Comparison of ENCODE assay signal across 8 mouse cellular contexts in genomic region chr4:149988931-149989556, GRCm38 (mm10). TPM values are rescaled to one million over a fixed set of nuclear protein-coding genes. Genes with fewer than 3 reads are reported as not detected.
DNase-seq lines count a peak whose midpoint lies in the region; ATAC-seq and TF ChIP-seq lines count a peak whose summit lies in the region.

No protein-coding gene starts in this region.

- H3K4me2 ChIP-seq in heart, embryonic 11.5 days: peak overlapping the region; percentile 70
- H3K4me2 ChIP-seq in kidney, embryonic 16.5 days (replicated peaks; ENCODE audit: low read depth, low read length): peak overlapping the region; percentile 60
- H3K4me2 ChIP-seq in liver, embryonic 13.5 days: peak overlapping the region; percentile 63
- peak overlapping the region; percentile 57 for H3K4me2 ChIP-seq in stomach, embryonic 15.5 days

- peak; percentile 94 for DNase-seq in brain, embryonic 14.5 days (ENCODE audit: low read depth)
- peak; percentile 79 for DNase-seq in liver, embryonic 13.5 days
- peak; percentile 73 to 83 for DNase-seq in natural killer cell, adult 2 months (ENCODE audit: low spot score in 2 of 2)

- H3ac ChIP-seq in C2C12 (ENCODE audit: control insufficient read depth, insufficient read length, low read depth): peak overlapping the region; percentile 8

- no peaks in the 10 kb centered on the region for H3K79me2 ChIP-seq in C2C12 (ENCODE audit: control insufficient read depth, insufficient read depth)

- ATAC-seq in heart, embryonic 11.5 days (replicated peaks; ENCODE audit: insufficient number of reproducible peaks, low FRiP score, low TSS enrichment): peak; percentile 83
- ATAC-seq in kidney, embryonic 16.5 days (ENCODE audit: low FRiP score, low TSS enrichment): peak; percentile 89
- ATAC-seq in liver, embryonic 13.5 days (ENCODE audit: low read depth): peak; percentile 91
- peak; percentile 86 for ATAC-seq in stomach, embryonic 15.5 days (ENCODE audit: insufficient read depth, low FRiP score, low read depth)

- H3K27ac ChIP-seq in heart, embryonic 11.5 days (ENCODE audit: low read depth, low read length): 0 out of 2 replicates have a peak overlapping the region, but pooled peaks have one; percentile 10
- peak overlapping the region; percentile 92 for H3K27ac ChIP-seq in kidney, embryonic 16.5 days (ENCODE audit: low read length)
- H3K27ac ChIP-seq in liver, embryonic 13.5 days: peak overlapping the region; percentile 70; the same call in 1 of the 2 replicates
- H3K27ac ChIP-seq in stomach, embryonic 15.5 days: peak overlapping the region; percentile 79

- H3K9me3 ChIP-seq in erythroblast, embryonic 14.5 days (ENCODE audit: control insufficient read depth, low read length): no peaks in the 10 kb centered on the region
- no peaks in the 10 kb centered on the region for H3K9me3 ChIP-seq in heart, embryonic 11.5 days (replicated peaks; ENCODE audit: control insufficient read depth, low read length)
- no peaks in the 10 kb centered on the region for H3K9me3 ChIP-seq in kidney, embryonic 16.5 days (ENCODE audit: low read length)
- no peaks in the 10 kb centered on the region for H3K9me3 ChIP-seq in liver, embryonic 13.5 days (replicated peaks)
- no peaks in the 10 kb centered on the region for H3K9me3 ChIP-seq in stomach, embryonic 15.5 days

- H3K4me1 ChIP-seq in erythroblast, embryonic 14.5 days (ENCODE audit: control insufficient read depth): peaks cover 16% of the 10 kb centered on the region
- H3K4me1 ChIP-seq in heart, embryonic 11.5 days (ENCODE audit: control insufficient read depth, insufficient read depth, low read length): peaks cover 24% of the 10 kb centered on the region
- peaks cover 32% of the 10 kb centered on the region for H3K4me1 ChIP-seq in kidney, embryonic 16.5 days (ENCODE audit: insufficient read depth, low read length)
- peaks cover 38% of the 10 kb centered on the region for H3K4me1 ChIP-seq in liver, embryonic 13.5 days (replicated peaks)
- peaks cover 24% of the 10 kb centered on the region for H3K4me1 ChIP-seq in stomach, embryonic 15.5 days

- TF ChIP-seq CTCF in C2C12 (IDR thresholded peaks at IDR 0.05; ENCODE audit: control insufficient read depth, insufficient read depth, insufficient read length): no peak
- no peak for TF ChIP-seq CTCF in brain, embryonic 14.5 days (IDR thresholded peaks at IDR 0.05; ENCODE audit: borderline replicate concordance, extremely low read depth, insufficient read depth, insufficient read length)

- WGBS in heart, embryonic 11.5 days (ENCODE audit: insufficient replicate concordance): 6% methylated on average over 21 of the region's 21 CpGs
- 1% methylated on average over 21 of the region's 21 CpGs for WGBS in kidney, embryonic 16.5 days
- WGBS in liver, embryonic 13.5 days (ENCODE audit: insufficient replicate concordance): 3% methylated on average over 21 of the region's 21 CpGs
- WGBS in stomach, embryonic 15.5 days: 5% methylated on average over 21 of the region's 21 CpGs

- TF ChIP-seq POLR2A in brain, embryonic 14.5 days (IDR thresholded peaks at IDR 0.05; ENCODE audit: borderline replicate concordance, extremely low read depth, insufficient read depth, insufficient read length, poor library complexity, severe bottlenecking): no peak

- no peaks in the 10 kb centered on the region for H3K27me3 ChIP-seq in C2C12 (ENCODE audit: control insufficient read depth, insufficient read depth, insufficient read length)
- no peaks in the 10 kb centered on the region for H3K27me3 ChIP-seq in erythroblast, embryonic 14.5 days (ENCODE audit: control insufficient read depth)
- no peaks in the 10 kb centered on the region for H3K27me3 ChIP-seq in heart, embryonic 11.5 days (ENCODE audit: control insufficient read depth, insufficient read depth, low read length)
- H3K27me3 ChIP-seq in kidney, embryonic 16.5 days (ENCODE audit: insufficient read depth, low read length): no peaks in the 10 kb centered on the region
- H3K27me3 ChIP-seq in liver, embryonic 13.5 days: no peaks in the 10 kb centered on the region
- no peaks in the 10 kb centered on the region for H3K27me3 ChIP-seq in stomach, embryonic 15.5 days (replicated peaks)

- H3K79me3 ChIP-seq in C2C12 (ENCODE audit: low read depth): no peaks in the 10 kb centered on the region

- no peak overlapping the region for H3K9ac ChIP-seq in heart, embryonic 11.5 days (ENCODE audit: low read depth, low read length)
- H3K9ac ChIP-seq in kidney, embryonic 16.5 days (replicated peaks; ENCODE audit: low read length): peak overlapping the region; percentile 63
- peak overlapping the region; percentile 24; the same call in 1 of the 2 replicates for H3K9ac ChIP-seq in liver, embryonic 13.5 days
- H3K9ac ChIP-seq in stomach, embryonic 15.5 days: no peak overlapping the region

- H3K36me3 ChIP-seq in C2C12 (ENCODE audit: control insufficient read depth, insufficient read depth): peaks cover 4% of the 10 kb centered on the region
- H3K36me3 ChIP-seq in erythroblast, embryonic 14.5 days (ENCODE audit: control insufficient read depth): peaks cover 23% of the 10 kb centered on the region
- H3K36me3 ChIP-seq in heart, embryonic 11.5 days (ENCODE audit: control insufficient read depth, insufficient read depth, low read length): no peaks in the 10 kb centered on the region
- H3K36me3 ChIP-seq in kidney, embryonic 16.5 days (ENCODE audit: insufficient read depth, low read length): peaks cover 3% of the 10 kb centered on the region; the same call in 1 of the 2 replicates
- H3K36me3 ChIP-seq in liver, embryonic 13.5 days: peaks cover 8% of the 10 kb centered on the region
- no peaks in the 10 kb centered on the region for H3K36me3 ChIP-seq in stomach, embryonic 15.5 days

- peak overlapping the region; percentile 2 for H3K4me3 ChIP-seq in C2C12 (ENCODE audit: insufficient read depth, poor library complexity, severe bottlenecking)
- H3K4me3 ChIP-seq in erythroblast, embryonic 14.5 days (replicated peaks): peak overlapping the region; percentile 40
- H3K4me3 ChIP-seq in heart, embryonic 11.5 days (ENCODE audit: low read depth, low read length): peak overlapping the region; percentile 34
- peak overlapping the region; percentile 36 for H3K4me3 ChIP-seq in kidney, embryonic 16.5 days (ENCODE audit: low read length)
- peak overlapping the region; percentile 32 for H3K4me3 ChIP-seq in liver, embryonic 13.5 days (replicated peaks)
- H3K4me3 ChIP-seq in stomach, embryonic 15.5 days (replicated peaks): peak overlapping the region; percentile 21

TF ChIP-seq in C2C12, 6 proteins besides CTCF, POLR2A, EP300 and RAD21:
- TF ChIP-seq MAX (IDR thresholded peaks at IDR 0.05) (no peak), CEBPB (IDR thresholded peaks at IDR 0.05; ENCODE audit: low read depth) (peak; percentile 55), MYOG (IDR thresholded peaks at IDR 0.05; ENCODE audit: control insufficient read depth, extremely low read depth, insufficient read length) (no peak), MYOD1 (IDR thresholded peaks at IDR 0.05; ENCODE audit: control insufficient read depth, insufficient read length, low read depth) (peak; percentile 50)

RNA-seq across cellular contexts. Expression of gene H6pd, which starts 19.8 kb away (rescaled TPM):
- 14.9 TPM for polyA plus RNA-seq in C2C12 (2012; fragmentation: generic; extraction: Trizol)
- polyA plus RNA-seq in brain, embryonic 14.5 days (2012; rRNA removed): 3.2 and 5.8 TPM in 2 replicates
- 0.03 and 0.06 TPM in 2 replicates for polyA plus RNA-seq in erythroblast, embryonic 14.5 days (2012)
- 4.8 and 6.2 TPM in 2 replicates for polyA plus RNA-seq in heart, embryonic 11.5 days (2014; fragmentation: Nextera tagmentation; extraction: Ambion mirVana)
- polyA plus RNA-seq in kidney, embryonic 16.5 days (2015; fragmentation: Nextera tagmentation; extraction: Ambion mirVana): 22.8 and 24.7 TPM in 2 replicates
- 6.8 and 7.3 TPM in 2 replicates for polyA plus RNA-seq in liver, embryonic 13.5 days (2015; fragmentation: Nextera tagmentation; extraction: Ambion mirVana)
- polyA plus RNA-seq in stomach, embryonic 15.5 days (2015; fragmentation: Nextera tagmentation; extraction: Ambion mirVana): 14.4 and 15.3 TPM in 2 replicates

RNA-seq across cellular contexts. Expression of gene Spsb1, which starts 34.2 kb away (rescaled TPM):
- polyA plus RNA-seq in C2C12 (2012; fragmentation: generic; extraction: Trizol): 3.0 TPM
- polyA plus RNA-seq in brain, embryonic 14.5 days (2012; rRNA removed): 5.2 and 6.4 TPM in 2 replicates
- polyA plus RNA-seq in erythroblast, embryonic 14.5 days (2012): not detected in 2 replicates
- polyA plus RNA-seq in heart, embryonic 11.5 days (2014; fragmentation: Nextera tagmentation; extraction: Ambion mirVana): 4.7 and 5.6 TPM in 2 replicates
- polyA plus RNA-seq in kidney, embryonic 16.5 days (2015; fragmentation: Nextera tagmentation; extraction: Ambion mirVana): 10.9 and 14.2 TPM in 2 replicates
- polyA plus RNA-seq in liver, embryonic 13.5 days (2015; fragmentation: Nextera tagmentation; extraction: Ambion mirVana): 0.61 and 0.97 TPM in 2 replicates
- 15.1 and 15.6 TPM in 2 replicates for polyA plus RNA-seq in stomach, embryonic 15.5 days (2015; fragmentation: Nextera tagmentation; extraction: Ambion mirVana)

Comparison
In these comparisons a context has a peak if more than half of its experiments do, and no peak if none do; other contexts are left out.
1. Peak in every context shown above with its lines: DNase-seq, ATAC-seq, H3K4me3 ChIP-seq and H3K27ac ChIP-seq.
2. H3K27ac ChIP-seq: peak in every context shown above with its lines; median percentile 92 in kidney, embryonic 16.5 days; 79 in stomach, embryonic 15.5 days; 70 in liver, embryonic 13.5 days; 10 in heart, embryonic 11.5 days.
3. H3K9ac ChIP-seq: peak in kidney, embryonic 16.5 days (single experiment) and liver, embryonic 13.5 days (single experiment); none in heart, embryonic 11.5 days (single experiment) and stomach, embryonic 15.5 days (single experiment).